Mouse (Mus musculus): ENCODE measurements at regions not wholly inside any gene's neighbourhood (a gene's known extent, or its start where the extent isn't known, plus 50 kb on each side); places are given as distances from the start of the nearest gene placed in this dataset.

- DNase-seq (ENCODE audit: low spot score) = no peak
Measured at GRCm38 (mm10) chr17:63798961-63799531, 63.8 kb upstream of the Fer start.

- no peak for DNase-seq (ENCODE audit: low spot score)
Measured at GRCm38 (mm10) chr17:63801411-63801810, 61.5 kb upstream of the Fer start.

- DNase-seq (ENCODE audit: low spot score) = no peak
Measured at GRCm38 (mm10) chr17:63802846-63803245, 60.0 kb upstream of the Fer start.

- DNase-seq (ENCODE audit: low spot score) = peak; percentile 83
Measured at GRCm38 (mm10) chr17:63803599-63803998, 59.3 kb upstream of the Fer start.

GRCm38 (mm10) chr17:63804416-63804815 lies 58.4 kb upstream of the Fer start:
- DNase-seq (ENCODE audit: low spot score) = no peak

- DNase-seq (ENCODE audit: low spot score) = no peak
Measured at GRCm38 (mm10) chr17:63806360-63806759, 56.5 kb upstream of the Fer start.

GRCm38 (mm10) chr17:63807590-63808228 lies 55.2 kb upstream of the Fer start:
- peak; percentile 29 for DNase-seq (ENCODE audit: low spot score)

- DNase-seq (ENCODE audit: low spot score) = no peak
Measured at GRCm38 (mm10) chr17:63808756-63809155, 54.1 kb upstream of the Fer start.

GRCm38 (mm10) chr17:63811246-63811785 lies 51.5 kb upstream of the Fer start:
- DNase-seq (ENCODE audit: low spot score) = no peak

GRCm38 (mm10) chr17:63812586-63812985 lies 50.3 kb upstream of the Fer start:
- DNase-seq (ENCODE audit: low spot score) = no peak

All from retina, embryonic 14.5 days (tissue).